Mouse (Mus musculus) stomach, postnatal 0 days (tissue): ENCODE measurements around the gene Gm11011. TPM values are rescaled to one million over a fixed set of nuclear protein-coding genes. Genes with fewer than 3 reads are reported as not detected.

Experiments
- ATAC-seq: fragments of 200-750 bp; cut with Nextera tagmentation; 2 replicates; pipeline ENCODE4 v1.8.0; 2017; ENCODE audit not compliant: low FRiP score, low TSS enrichment
- DNase-seq: peaks from one replicate; pipeline ENCODE4 v3.0.0-alpha.2; 2016; ENCODE audit warnings: low spot score
- H3K27ac ChIP-seq: fragments of 300-500 bp; sonication (generic); replicated peaks from 2 replicates; pipeline ENCODE4 v1.5.1; 2014; ENCODE audit warnings: mild to moderate bottlenecking, control low read depth
- H3K27me3 ChIP-seq: fragments of 300-500 bp; sonication (generic); 2 replicates; pipeline ENCODE4 v1.6.1; 2014; ENCODE audit warnings: low read length; ENCODE audit not compliant: control insufficient read depth, insufficient read depth
- H3K36me3 ChIP-seq: fragments of 300-500 bp; sonication (generic); 2 replicates; pipeline ENCODE4 v1.6.1; 2014; ENCODE audit warnings: low read length, mixed read lengths; ENCODE audit not compliant: control insufficient read depth, insufficient read depth
- H3K4me1 ChIP-seq: fragments of 300-500 bp; sonication (generic); replicated peaks from 2 replicates; pipeline ENCODE4 v1.6.1; 2014; ENCODE audit warnings: antibody characterized with exemption; ENCODE audit not compliant: control insufficient read depth, insufficient read depth
- H3K4me2 ChIP-seq: fragments of 300-500 bp; sonication (generic); replicated peaks from 2 replicates; pipeline ENCODE4 v1.6.1; 2014; ENCODE audit warnings: low read depth, mild to moderate bottlenecking, control low read depth, moderate library complexity
- H3K4me3 ChIP-seq: fragments of 300-500 bp; sonication (generic); 2 replicates; pipeline ENCODE4 v1.5.1; 2014; ENCODE audit warnings: low read depth, low read length, control low read depth
- H3K9ac ChIP-seq: fragments of 300-500 bp; sonication (generic); 2 replicates; pipeline ENCODE4 v1.6.1; 2014; ENCODE audit warnings: mild to moderate bottlenecking, low read length, control low read depth, mixed read lengths
- H3K9me3 ChIP-seq: fragments of 300-500 bp; sonication (generic); 2 replicates; pipeline ENCODE4 v1.6.1; 2016; ENCODE audit warnings: low read length; ENCODE audit not compliant: control insufficient read depth
- CTCF ChIP-seq: IDR thresholded peaks from 2 replicates; pipeline ENCODE4 v1.5.1; 2016; ENCODE audit warnings: antibody characterized with exemption, low read depth, mild to moderate bottlenecking, moderate library complexity
- EP300 ChIP-seq: optimal IDR thresholded peaks from 2 replicates; pipeline ENCODE3; 2016; ENCODE audit warnings: antibody characterized with exemption
- WGBS: fragments of 180-500 bp; shearing (Covaris S2); extraction: QIAGEN DNeasy Blood & Tissue Kit; methylation state at CpG from one replicate; pipeline ENCODE4 v1.1.7; 2014; 5-methylcytosine and 5-hydroxymethylcytosine counted together
- polyA plus RNA-seq: library from polyadenylated mRNA; unstranded; fragments of >200 nt; fragmentation: Nextera tagmentation; extraction: Ambion mirVana; gene quantifications from 2 replicates; pipeline ENCODE4 v1.2.1, GENCODE M21; 2015

The Gm11011 gene
- polyA plus RNA-seq, 1 experiment from 2014 or later = not detected

- ATAC-seq (no peak), DNase-seq (no peak)
- Histone ChIP-seq H3K4me3 (no peak overlapping the region), H3K9ac (no peak overlapping the region), H3K27me3 (no peaks in the 10 kb centered on the region), H3K9me3 (no peaks in the 10 kb centered on the region), H3K4me2 (no peak overlapping the region), H3K36me3 (no peaks in the 10 kb centered on the region), H3K27ac (no peak overlapping the region), H3K4me1 (no peaks in the 10 kb centered on the region)
- no peak for TF ChIP-seq CTCF
- no peak for TF ChIP-seq EP300
- 81% methylated on average over 8 of the region's 8 CpGs for WGBS
These were observed 10.4 kb upstream of the Gm11011 start for GRCm38 (mm10) chr2:169597971-169598370.

DNA sequence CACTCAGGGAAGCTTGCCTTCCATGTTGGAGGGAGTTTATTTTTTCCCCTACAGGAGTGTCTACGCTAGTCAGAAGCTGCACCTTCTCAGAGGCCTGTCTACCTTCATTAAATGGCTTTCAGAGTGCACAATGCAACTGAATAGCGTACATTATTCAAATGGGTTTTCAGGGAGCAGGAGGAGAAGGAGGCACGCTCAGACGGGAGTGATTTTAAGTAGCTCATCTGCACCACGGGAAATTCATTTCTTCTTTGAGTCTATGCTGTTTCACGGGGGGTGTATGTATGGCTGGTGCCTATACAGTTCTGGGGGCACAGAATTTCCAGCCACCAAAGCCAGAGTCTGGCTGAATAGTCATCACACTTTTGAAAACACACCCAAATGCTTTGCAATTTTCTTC is 9.8 kb upstream of the Gm11011 start:
- no peak for TF ChIP-seq CTCF
- no peak for TF ChIP-seq EP300
- H3K9me3 ChIP-seq = no peaks in the 10 kb centered on the region
- H3K36me3 ChIP-seq = no peaks in the 10 kb centered on the region
- ATAC-seq = no peak
- H3K27ac ChIP-seq = no peak overlapping the region
- H3K4me2 ChIP-seq = no peak overlapping the region
- H3K4me1 ChIP-seq = no peaks in the 10 kb centered on the region
- H3K27me3 ChIP-seq = no peaks in the 10 kb centered on the region
- H3K4me3 ChIP-seq = no peak overlapping the region
- no peak for DNase-seq
- no peak overlapping the region for H3K9ac ChIP-seq
- 69% methylated on average over 6 of the region's 6 CpGs for WGBS

DNA sequence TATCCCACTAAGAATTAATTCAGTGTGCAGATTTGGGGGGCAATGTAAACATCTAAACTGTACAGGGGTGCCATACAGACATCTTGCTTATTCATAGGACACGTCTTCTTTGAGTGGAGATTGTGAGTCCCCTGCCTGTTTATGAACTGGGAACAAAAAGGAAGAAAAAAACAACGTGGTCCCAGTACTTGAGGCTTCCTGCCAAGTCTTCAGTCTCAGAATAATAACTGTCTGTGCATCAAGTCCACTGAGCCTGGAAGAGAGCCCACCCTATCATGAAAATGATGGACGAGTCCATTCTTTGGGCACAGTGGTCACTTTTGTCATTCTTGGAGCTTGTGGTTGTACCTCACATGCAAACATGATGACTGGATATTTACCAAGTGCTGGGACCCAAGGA is 6.2 kb upstream of the Gm11011 start:
- Histone ChIP-seq H3K9ac (no peak overlapping the region), H3K4me3 (no peak overlapping the region), H3K27ac (no peak overlapping the region), H3K27me3 (no peaks in the 10 kb centered on the region), H3K4me2 (no peak overlapping the region), H3K36me3 (no peaks in the 10 kb centered on the region), H3K4me1 (no peaks in the 10 kb centered on the region), H3K9me3 (no peaks in the 10 kb centered on the region)
- 58% methylated on average over 3 of the region's 3 CpGs for WGBS
- no peak for ATAC-seq
- DNase-seq = no peak
- TF ChIP-seq CTCF = no peak
- TF ChIP-seq EP300 = no peak

GRCm38 (mm10) chr2:169590412-169590811 is 2.9 kb upstream of the Gm11011 start:
- Histone ChIP-seq H3K36me3 (no peaks in the 10 kb centered on the region), H3K9ac (no peak overlapping the region), H3K9me3 (no peaks in the 10 kb centered on the region), H3K27me3 (no peaks in the 10 kb centered on the region), H3K4me2 (no peak overlapping the region), H3K4me1 (no peaks in the 10 kb centered on the region), H3K4me3 (no peak overlapping the region), H3K27ac (peak overlapping the region; percentile 61)
- TF ChIP-seq EP300 (no peak), CTCF (no peak)
- peak; percentile 66 for DNase-seq
- peak; percentile 83 for ATAC-seq
- WGBS = 53% methylated on average over 8 of the region's 8 CpGs

DNA sequence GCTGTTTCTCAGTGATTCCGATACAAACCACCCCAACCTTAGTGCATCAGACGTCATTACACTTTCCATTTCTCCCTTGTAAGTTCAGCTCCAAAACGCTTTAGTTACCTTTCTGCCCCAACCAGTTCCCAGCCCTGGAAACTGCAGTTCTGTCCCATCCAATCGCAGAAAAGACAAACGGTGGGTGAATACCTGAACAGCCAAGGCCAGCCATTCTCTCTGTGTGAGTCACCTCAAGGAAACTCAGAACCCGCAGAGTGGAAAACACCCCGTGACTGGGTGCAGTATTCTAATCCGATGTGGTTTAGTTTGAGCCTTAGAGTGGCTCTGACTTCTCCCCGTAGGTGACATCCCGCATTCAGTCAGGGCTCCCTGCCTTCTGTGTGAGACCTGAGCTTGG is 2.2 kb upstream of the Gm11011 start:
- Histone ChIP-seq H3K9ac (no peak overlapping the region), H3K27me3 (no peaks in the 10 kb centered on the region), H3K9me3 (no peaks in the 10 kb centered on the region), H3K4me2 (no peak overlapping the region), H3K4me3 (no peak overlapping the region), H3K27ac (peak overlapping the region; percentile 61), H3K4me1 (no peaks in the 10 kb centered on the region), H3K36me3 (no peaks in the 10 kb centered on the region)
- DNase-seq (peak; percentile 45), ATAC-seq (peak; percentile 71)
- TF ChIP-seq EP300 (no peak), CTCF (no peak)
- 70% methylated on average over 10 of the region's 10 CpGs for WGBS

- peak; percentile 40 for DNase-seq
- peak; percentile 88 for ATAC-seq
- WGBS = 62% methylated on average over 3 of the region's 3 CpGs
These were observed 857 bp downstream of the Gm11011 start for GRCm38 (mm10) chr2:169586688-169587087.

More at GRCm38 (mm10) chr2:169586688-169587087, 857 bp downstream of the Gm11011 start:
- Histone ChIP-seq H3K9ac (no peak overlapping the region), H3K27ac (0 out of 2 replicates have a peak overlapping the region, but pooled peaks have one; percentile 40), H3K9me3 (no peaks in the 10 kb centered on the region), H3K4me1 (no peaks in the 10 kb centered on the region), H3K4me2 (no peak overlapping the region), H3K27me3 (no peaks in the 10 kb centered on the region), H3K36me3 (no peaks in the 10 kb centered on the region), H3K4me3 (no peak overlapping the region)
- TF ChIP-seq CTCF (no peak), EP300 (no peak)
